Mouse (Mus musculus) midbrain, embryonic 14.5 days (tissue): ENCODE data around the gene Gtpbp2. TPM values are rescaled to one million over a fixed set of nuclear protein-coding genes. Genes with fewer than 3 reads are reported as not detected.

Experiments
- ATAC-seq: fragments of 200-750 bp; cut with Nextera tagmentation; 2 replicates; pipeline ENCODE4 v1.8.0; 2017; ENCODE audit warnings: moderate number of reproducible peaks, moderate library complexity; ENCODE audit not compliant: low FRiP score, low TSS enrichment
- DNase-seq: peaks from one replicate; pipeline ENCODE4 v3.0.0-alpha.2; 2015
- H3K27ac ChIP-seq: fragments of 300-500 bp; sonication (generic); replicated peaks from 2 replicates; pipeline ENCODE4 v1.5.1; 2014; ENCODE audit warnings: mild to moderate bottlenecking, low read depth, low read length, moderate library complexity
- H3K27me3 ChIP-seq: fragments of 300-500 bp; sonication (generic); 2 replicates; pipeline ENCODE4 v1.6.1; 2014; ENCODE audit warnings: low read length, control low read depth, mixed read lengths; ENCODE audit not compliant: control insufficient read depth, insufficient read depth
- H3K36me3 ChIP-seq: fragments of 300-500 bp; sonication (generic); 2 replicates; pipeline ENCODE4 v1.6.1; 2014; ENCODE audit warnings: low read length, control low read depth; ENCODE audit not compliant: control insufficient read depth, insufficient read depth
- H3K4me1 ChIP-seq: fragments of 300-500 bp; sonication (generic); 2 replicates; pipeline ENCODE4 v1.6.1; 2014; ENCODE audit warnings: mild to moderate bottlenecking, antibody characterized with exemption, low read length, control low read depth; ENCODE audit not compliant: control insufficient read depth, insufficient read depth
- H3K4me2 ChIP-seq: fragments of 300-500 bp; sonication (generic); 2 replicates; pipeline ENCODE4 v1.6.1; 2014; ENCODE audit warnings: mild to moderate bottlenecking, low read length, moderate library complexity
- H3K4me3 ChIP-seq: fragments of 300-500 bp; sonication (generic); replicated peaks from 2 replicates; pipeline ENCODE4 v1.5.1; 2014; ENCODE audit warnings: low read depth, low read length
- H3K9ac ChIP-seq: fragments of 300-500 bp; sonication (generic); replicated peaks from 2 replicates; pipeline ENCODE4 v1.6.1; 2014; ENCODE audit warnings: mild to moderate bottlenecking, low read length, moderate library complexity
- H3K9me3 ChIP-seq: fragments of 300-500 bp; sonication (generic); 2 replicates; pipeline ENCODE4 v1.6.1; 2016; ENCODE audit warnings: low read length, control low read depth, mixed read lengths; ENCODE audit not compliant: control insufficient read depth
- WGBS: fragments of 180-500 bp; shearing (Covaris S2); extraction: QIAGEN DNeasy Blood & Tissue Kit; methylation state at CpG from one replicate; pipeline ENCODE4 v1.1.7; 2014; 5-methylcytosine and 5-hydroxymethylcytosine counted together
- polyA plus RNA-seq: library from polyadenylated mRNA; unstranded; fragments of >200 nt; fragmentation: Nextera tagmentation; extraction: Ambion mirVana; gene quantifications from 2 replicates; pipeline ENCODE4 v1.2.1, GENCODE M21; 2014

The Gtpbp2 gene
- polyA plus RNA-seq, 1 experiment from 2014 or later = 27.2 TPM

GRCm38 (mm10) chr17:46168768-46169167, 7.9 kb downstream of the Gtpbp2 start:
- ATAC-seq (0 out of 2 replicates have a peak, but pooled peaks have one; percentile 29), DNase-seq (no peak)
- H3K4me3 ChIP-seq = no peak overlapping the region
- no peaks in the 10 kb centered on the region for H3K4me1 ChIP-seq
- H3K27me3 ChIP-seq = no peaks in the 10 kb centered on the region
- H3K9ac ChIP-seq = no peak overlapping the region
- H3K36me3 ChIP-seq = peaks cover 89% of the 10 kb centered on the region
- WGBS = 93% methylated on average over 5 of the region's 5 CpGs
- no peaks in the 10 kb centered on the region for H3K9me3 ChIP-seq
- no peak overlapping the region for H3K27ac ChIP-seq
- no peak overlapping the region for H3K4me2 ChIP-seq

- H3K9me3 ChIP-seq = no peaks in the 10 kb centered on the region
- no peak overlapping the region for H3K4me3 ChIP-seq
- H3K36me3 ChIP-seq = peaks cover 75% of the 10 kb centered on the region
- H3K4me2 ChIP-seq = no peak overlapping the region
- H3K27ac ChIP-seq = no peak overlapping the region
- WGBS = 73% methylated on average over 3 of the region's 3 CpGs
- ATAC-seq (no peak), DNase-seq (peak; percentile 72)
- no peak overlapping the region for H3K9ac ChIP-seq
- no peaks in the 10 kb centered on the region for H3K4me1 ChIP-seq
- no peaks in the 10 kb centered on the region for H3K27me3 ChIP-seq
These were observed 9.7 kb downstream of the Gtpbp2 start for GRCm38 (mm10) chr17:46170538-46170937.

- Histone ChIP-seq H3K36me3 (peaks cover 94% of the 10 kb centered on the region), H3K9me3 (no peaks in the 10 kb centered on the region), H3K4me3 (no peak overlapping the region), H3K27me3 (no peaks in the 10 kb centered on the region), H3K4me1 (no peaks in the 10 kb centered on the region), H3K4me2 (no peak overlapping the region), H3K27ac (no peak overlapping the region), H3K9ac (no peak overlapping the region)
- WGBS = 84% methylated on average over 4 of the region's 4 CpGs
- DNase-seq = no peak
- ATAC-seq = no peak
These were observed 21.4 kb downstream of the Gtpbp2 start for GRCm38 (mm10) chr17:46182273-46182672.

GRCm38 (mm10) chr17:46188829-46189228, 28.0 kb downstream of the Gtpbp2 start:
- no peak overlapping the region for H3K27ac ChIP-seq
- H3K36me3 ChIP-seq = peaks cover 87% of the 10 kb centered on the region
- no peak for DNase-seq
- no peaks in the 10 kb centered on the region for H3K4me1 ChIP-seq
- H3K4me3 ChIP-seq = no peak overlapping the region
- ATAC-seq = no peak
- H3K27me3 ChIP-seq = no peaks in the 10 kb centered on the region
- H3K9me3 ChIP-seq = no peaks in the 10 kb centered on the region
- 92% methylated on average over 2 of the region's 2 CpGs for WGBS
- H3K4me2 ChIP-seq = no peak overlapping the region
- H3K9ac ChIP-seq = no peak overlapping the region

- Histone ChIP-seq H3K4me1 (peaks cover 20% of the 10 kb centered on the region), H3K27me3 (no peaks in the 10 kb centered on the region), H3K9me3 (no peaks in the 10 kb centered on the region), H3K9ac (no peak overlapping the region; the same call in 1 of the 2 replicates), H3K4me3 (no peak overlapping the region), H3K27ac (no peak overlapping the region), H3K4me2 (peak overlapping the region; percentile 96), H3K36me3 (peaks cover 37% of the 10 kb centered on the region)
- 64% methylated on average over 6 of the region's 6 CpGs for WGBS
- DNase-seq (no peak), ATAC-seq (no peak)
These were observed 40.3 kb downstream of the Gtpbp2 start for GRCm38 (mm10) chr17:46201151-46201550.

- DNase-seq = peak; percentile 98
- WGBS = under 1% methylated on average over 66 of the region's 66 CpGs
These were observed 41.7 kb downstream of the Gtpbp2 start, which contains the start of the genes Polh and Xpo5 for GRCm38 (mm10) chr17:46202421-46203071. Gene Polh (minus strand): TSS chr17:46202645. Gene Xpo5 (plus strand): TSS chr17:46202782.

GRCm38 (mm10) chr17:46203078-46203477, 42.2 kb downstream of the Gtpbp2 start:
- peak overlapping the region; percentile 68 for H3K27ac ChIP-seq
- H3K4me3 ChIP-seq = peak overlapping the region; percentile 91
- H3K27me3 ChIP-seq = no peaks in the 10 kb centered on the region
- peak overlapping the region; percentile 78 for H3K9ac ChIP-seq
- H3K4me1 ChIP-seq = peaks cover 20% of the 10 kb centered on the region
- no peaks in the 10 kb centered on the region for H3K9me3 ChIP-seq
- DNase-seq = no peak
- WGBS = 0% methylated on average over 20 of the region's 20 CpGs
- peak; percentile 32; the same call in 1 of the 2 replicates for ATAC-seq
- H3K4me2 ChIP-seq = peak overlapping the region; percentile 96
- peaks cover 38% of the 10 kb centered on the region for H3K36me3 ChIP-seq

More at GRCm38 (mm10) chr17:46202421-46203071, 41.7 kb downstream of the Gtpbp2 start, which contains the start of the genes Polh and Xpo5:
- peak within 1 kb of the TSS; percentile 91 for H3K4me3 ChIP-seq
- peak within 1 kb of the TSS; percentile 96 for H3K4me2 ChIP-seq
- peaks cover 20% of the 10 kb centered on the region for H3K4me1 ChIP-seq
- H3K27ac ChIP-seq = peak within 1 kb of the TSS; percentile 80
- H3K9me3 ChIP-seq = no peaks in the 10 kb centered on the region
- no peaks in the 10 kb centered on the region for H3K27me3 ChIP-seq
- H3K36me3 ChIP-seq = peaks cover 38% of the 10 kb centered on the region
- H3K9ac ChIP-seq = peak within 1 kb of the TSS; percentile 78
- peak; percentile 93 for ATAC-seq

- Histone ChIP-seq H3K4me2 (no peak overlapping the region), H3K4me1 (peaks cover 12% of the 10 kb centered on the region), H3K36me3 (peaks cover 60% of the 10 kb centered on the region), H3K9ac (no peak overlapping the region), H3K9me3 (no peaks in the 10 kb centered on the region), H3K27ac (no peak overlapping the region), H3K4me3 (no peak overlapping the region), H3K27me3 (no peaks in the 10 kb centered on the region)
- DNase-seq = no peak
- ATAC-seq = no peak
These were observed 45.8 kb downstream of the Gtpbp2 start for GRCm38 (mm10) chr17:46206676-46207075.

- peaks cover 89% of the 10 kb centered on the region for H3K36me3 ChIP-seq
- DNase-seq (no peak), ATAC-seq (no peak)
- no peak overlapping the region for H3K27ac ChIP-seq
- no peak overlapping the region for H3K9ac ChIP-seq
- no peaks in the 10 kb centered on the region for H3K27me3 ChIP-seq
- H3K4me2 ChIP-seq = no peak overlapping the region
- no peak overlapping the region for H3K4me3 ChIP-seq
- H3K4me1 ChIP-seq = no peaks in the 10 kb centered on the region
- H3K9me3 ChIP-seq = no peaks in the 10 kb centered on the region
- 94% methylated on average over 3 of the region's 3 CpGs for WGBS
These were observed 49.7 kb downstream of the Gtpbp2 start for GRCm38 (mm10) chr17:46210550-46210949.
